Mouse (Mus musculus): Measurements from ENCODE around the gene Neurog1. TPM values are rescaled to one million over a fixed set of nuclear protein-coding genes. Genes with fewer than 3 reads are reported as not detected.

The Neurog1 gene
- total RNA-seq, 2 experiments from 2014 or later, result 0.21 to 0.25 TPM

- no peak for DNase-seq (ENCODE audit: extremely low spot score in 1 of 2, low spot score in 1 of 2)
Observed at GRCm38 (mm10) chr13:56259021-56259925, 7.3 kb upstream of the Neurog1 start.

DNA sequence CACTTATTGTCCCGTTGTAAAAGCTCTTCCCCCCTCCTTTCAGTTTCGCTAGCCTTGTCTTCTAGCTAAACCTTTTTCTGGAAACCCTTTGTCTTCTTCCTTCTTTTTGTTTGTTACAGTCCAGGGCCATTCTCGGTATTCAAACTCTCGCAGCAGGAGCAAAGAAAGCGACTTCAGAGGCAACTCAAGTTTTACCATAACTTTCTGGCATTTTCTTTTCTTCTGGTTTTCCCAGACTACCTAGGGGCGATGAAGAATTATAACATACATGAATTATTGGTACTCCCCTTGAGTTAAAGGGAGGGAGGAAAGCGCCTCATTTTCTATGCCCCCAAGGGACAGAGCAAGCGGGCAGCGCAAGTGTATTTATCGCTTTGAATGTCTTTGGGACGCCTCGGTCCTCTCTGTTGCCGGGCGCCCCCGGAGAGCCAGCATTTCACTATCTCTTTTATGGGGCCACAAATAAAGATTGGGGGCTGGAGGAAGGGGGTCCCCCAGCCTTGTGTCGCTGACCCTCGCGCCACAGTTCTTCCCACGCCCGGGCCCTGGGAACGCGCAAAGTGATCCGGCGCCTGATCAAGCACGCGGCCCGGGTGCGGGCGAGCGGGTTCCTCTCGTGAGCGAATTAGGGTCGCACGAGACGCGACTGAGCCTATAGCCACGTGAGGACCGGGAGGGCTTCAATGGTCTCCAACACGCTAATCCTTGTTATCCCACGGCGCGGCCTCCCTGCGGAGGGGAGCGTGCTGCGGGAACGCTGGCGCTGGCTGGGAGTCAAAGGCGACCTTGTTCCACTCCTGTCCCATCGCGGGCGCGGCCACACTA is 6.4 kb upstream of the Neurog1 start:
- DNase-seq (ENCODE audit: extremely low spot score in 1 of 2, low spot score in 1 of 2), result no peak

GRCm38 (mm10) chr13:56257469-56258153 is 5.6 kb upstream of the Neurog1 start:
- no peak for DNase-seq (ENCODE audit: extremely low spot score in 1 of 2, low spot score in 1 of 2)

DNA sequence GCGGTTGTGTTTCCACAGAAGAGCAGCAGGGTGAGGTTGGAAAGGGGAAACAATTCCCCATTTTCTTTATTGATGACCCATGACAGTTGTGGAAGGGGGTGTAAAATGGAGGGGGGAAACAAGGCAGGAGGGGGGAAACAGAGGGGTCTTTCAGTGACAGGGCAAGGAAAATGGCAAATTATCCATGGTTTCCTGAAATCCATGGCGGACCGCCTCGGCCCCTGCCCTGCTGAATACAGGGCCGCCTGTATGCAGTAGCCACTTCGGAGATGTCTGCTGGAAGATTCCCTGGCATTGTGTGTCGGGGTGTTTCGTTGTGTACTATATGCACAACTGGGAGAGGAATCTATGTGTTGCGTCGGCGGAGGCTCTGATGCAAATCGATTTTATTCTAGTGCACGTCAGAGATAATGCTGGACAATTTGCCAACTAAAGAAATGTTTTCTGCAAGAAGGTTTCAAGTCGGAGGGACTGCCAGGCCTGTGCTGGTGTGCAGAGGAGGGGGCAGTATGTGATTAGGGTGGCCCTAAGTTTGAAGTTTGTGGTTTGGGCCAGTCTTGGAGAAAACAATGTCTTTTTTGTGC is 4.8 kb upstream of the Neurog1 start:
- no peak for DNase-seq (ENCODE audit: extremely low spot score in 1 of 2, low spot score in 1 of 2)

DNA sequence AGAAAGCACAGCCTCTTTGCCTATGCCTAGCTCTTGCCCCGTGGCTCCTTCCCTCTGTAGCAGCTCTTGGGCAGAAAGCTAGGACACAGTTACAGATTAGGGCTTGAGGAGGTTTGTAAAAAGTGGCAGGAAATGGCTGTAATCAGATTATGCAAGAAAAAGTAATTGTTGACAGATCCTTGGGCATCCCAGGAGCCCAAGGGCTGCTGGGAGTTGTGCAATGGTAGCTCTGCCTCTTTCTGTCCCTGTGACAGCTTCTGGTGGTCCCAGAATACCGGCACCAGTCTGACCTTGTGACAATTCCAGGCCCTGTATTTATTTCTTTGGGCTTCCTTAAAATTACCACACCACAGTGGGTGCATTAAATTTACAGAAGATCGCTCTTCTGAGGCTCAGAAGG is 1.4 kb upstream of the Neurog1 start:
- no peak for DNase-seq (ENCODE audit: extremely low spot score in 1 of 2, low spot score in 1 of 2)

DNA sequence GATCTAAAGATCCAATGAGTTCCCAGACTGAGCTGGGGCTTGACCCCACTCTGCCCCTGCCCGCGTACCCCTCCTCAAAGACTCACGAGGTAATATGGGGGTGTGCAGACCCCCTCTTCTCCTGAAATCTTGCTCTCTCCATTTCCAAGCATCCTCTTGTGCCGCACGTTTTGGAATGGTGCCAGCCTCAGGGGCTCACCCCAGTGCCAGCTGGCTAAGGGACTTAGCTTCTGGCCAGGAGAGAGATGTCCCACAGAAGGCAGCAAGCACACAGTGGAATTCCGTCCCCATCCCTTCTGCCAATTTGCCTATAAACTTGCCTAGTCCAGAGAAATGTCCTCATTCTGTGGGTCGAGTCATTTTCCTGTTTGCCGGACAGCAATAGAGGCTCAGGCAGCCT is 820 bp upstream of the Neurog1 start:
- peak in 1 of 2 experiments; percentile 32 for DNase-seq (ENCODE audit: extremely low spot score in 1 of 2, low spot score in 1 of 2)

DNA sequence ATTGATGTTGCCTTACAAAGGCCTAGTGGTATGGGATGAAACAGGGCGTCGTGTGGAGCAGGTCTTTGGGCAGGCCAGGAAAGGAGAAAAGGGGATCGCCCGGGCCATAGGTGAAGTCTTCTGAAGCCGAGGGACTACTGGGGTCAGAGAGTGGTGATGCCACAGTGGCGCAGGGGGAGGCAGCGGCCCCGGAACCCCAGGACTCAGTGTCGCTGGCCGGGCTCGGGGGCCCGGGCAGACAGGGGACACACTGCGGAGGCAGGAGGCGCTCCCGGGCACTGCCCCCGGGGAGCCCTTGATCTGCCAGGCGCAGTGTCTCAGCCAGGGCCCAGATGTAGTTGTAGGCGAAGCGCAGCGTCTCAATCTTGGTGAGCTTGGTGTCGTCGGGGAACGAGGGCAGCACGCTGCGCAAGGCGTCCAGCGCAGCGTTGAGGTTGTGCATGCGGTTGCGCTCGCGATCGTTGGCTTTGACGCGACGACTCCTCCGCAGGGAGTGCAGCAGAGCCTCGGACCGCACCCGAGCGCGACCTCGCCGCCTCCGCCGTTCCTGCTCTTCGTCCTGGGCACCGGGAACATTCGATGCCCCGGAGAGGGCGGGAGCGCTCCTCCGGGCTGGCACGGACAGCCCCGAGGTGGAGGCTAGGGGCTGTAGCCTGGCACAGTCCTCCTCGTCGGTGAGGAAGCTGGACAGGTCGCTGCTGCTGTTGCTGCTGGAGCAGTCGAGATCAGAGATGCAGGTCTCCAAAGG is 613 bp downstream of the Neurog1 start:
- DNase-seq (ENCODE audit: extremely low spot score in 1 of 2, low spot score in 1 of 2), result no peak

- DNase-seq (ENCODE audit: extremely low spot score in 1 of 2, low spot score in 1 of 2), result no peak
Observed at GRCm38 (mm10) chr13:56250551-56251161, 1.3 kb downstream of the Neurog1 start.

GRCm38 (mm10) chr13:56249593-56250341 is 2.2 kb downstream of the Neurog1 start:
- DNase-seq (ENCODE audit: extremely low spot score in 1 of 2, low spot score in 1 of 2), result no peak

DNA sequence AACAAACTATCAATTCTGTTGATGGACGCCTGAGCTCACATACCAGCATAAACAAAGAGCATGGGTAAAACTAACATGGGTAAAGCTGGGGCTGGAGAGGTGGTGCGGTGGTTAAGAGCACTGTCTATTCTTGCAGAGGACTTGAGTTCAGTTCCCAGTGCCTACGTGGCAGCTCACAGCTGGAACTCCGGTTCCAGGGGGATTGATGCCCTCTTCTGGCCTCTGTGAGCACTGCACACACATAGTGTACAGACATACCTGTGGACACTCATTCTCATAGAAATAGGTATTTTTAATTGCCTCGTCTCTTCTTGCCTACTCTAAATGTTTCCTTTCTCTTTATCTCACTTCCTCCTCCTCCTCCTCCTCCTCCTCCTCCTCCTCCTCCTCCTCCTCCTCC is 8.9 kb downstream of the Neurog1 start:
- DNase-seq (ENCODE audit: extremely low spot score in 1 of 2, low spot score in 1 of 2), result no peak

DNA sequence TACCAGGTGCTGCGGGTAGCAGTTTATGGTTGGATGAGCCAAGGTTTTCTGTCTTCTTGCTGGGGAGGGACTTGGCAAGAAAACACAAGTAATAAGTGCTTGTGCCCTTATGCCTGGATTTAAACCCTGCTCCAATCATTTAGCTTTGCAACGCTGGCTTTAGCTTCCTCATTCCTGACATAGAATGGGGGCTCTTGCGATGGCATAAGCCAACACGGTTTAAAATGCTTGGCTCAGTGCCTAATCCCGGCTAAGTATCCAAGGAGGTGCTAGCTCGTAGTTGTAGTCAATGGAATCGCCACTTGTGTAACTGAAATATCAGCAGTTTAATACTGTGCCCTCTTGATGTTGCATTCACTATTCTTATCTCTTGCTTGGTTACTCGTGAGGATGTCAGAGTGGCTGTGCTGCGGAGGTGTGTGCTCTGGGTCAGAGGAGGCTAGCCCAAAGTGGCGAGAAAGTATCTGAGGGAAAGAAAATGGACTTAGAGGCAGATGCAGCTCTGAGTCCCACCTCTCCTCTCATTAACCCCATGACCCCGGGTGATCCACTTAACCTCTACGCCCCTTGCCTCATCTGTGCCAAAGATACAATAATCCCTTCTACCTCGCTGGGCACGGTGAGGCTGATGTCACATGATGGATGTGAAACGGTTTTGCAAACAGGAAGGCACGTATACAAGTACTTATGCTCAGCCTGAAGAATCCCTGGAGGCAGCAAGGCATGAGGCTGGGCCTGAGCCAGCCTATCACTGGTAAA is 11.8 kb downstream of the Neurog1 start:
- no peak for DNase-seq (ENCODE audit: extremely low spot score in 1 of 2, low spot score in 1 of 2)

DNA sequence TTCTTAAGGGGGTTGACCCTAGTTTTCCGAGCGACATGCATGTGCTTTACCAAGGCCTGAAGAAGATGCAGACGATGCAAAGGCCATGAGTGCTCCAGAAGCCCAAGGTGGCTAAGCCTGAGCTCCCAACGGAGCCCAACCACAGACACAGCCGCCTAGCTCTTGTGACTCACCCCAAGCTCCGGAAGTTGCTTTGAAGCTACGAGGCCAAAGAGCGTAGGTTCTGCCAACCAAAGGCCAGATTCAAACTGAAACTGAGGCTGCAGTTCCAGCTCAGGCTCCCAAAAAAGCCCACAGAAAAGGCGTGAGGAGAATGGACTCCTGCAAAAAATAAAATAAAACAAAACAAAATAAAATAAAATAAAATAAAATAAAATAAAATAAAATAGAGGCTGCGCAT is 14.1 kb downstream of the Neurog1 start:
- DNase-seq (ENCODE audit: extremely low spot score in 1 of 2, low spot score in 1 of 2), result no peak

- DNase-seq (ENCODE audit: extremely low spot score in 1 of 2, low spot score in 1 of 2), result no peak
Observed at GRCm38 (mm10) chr13:56236194-56236593, 15.8 kb downstream of the Neurog1 start.

DNA sequence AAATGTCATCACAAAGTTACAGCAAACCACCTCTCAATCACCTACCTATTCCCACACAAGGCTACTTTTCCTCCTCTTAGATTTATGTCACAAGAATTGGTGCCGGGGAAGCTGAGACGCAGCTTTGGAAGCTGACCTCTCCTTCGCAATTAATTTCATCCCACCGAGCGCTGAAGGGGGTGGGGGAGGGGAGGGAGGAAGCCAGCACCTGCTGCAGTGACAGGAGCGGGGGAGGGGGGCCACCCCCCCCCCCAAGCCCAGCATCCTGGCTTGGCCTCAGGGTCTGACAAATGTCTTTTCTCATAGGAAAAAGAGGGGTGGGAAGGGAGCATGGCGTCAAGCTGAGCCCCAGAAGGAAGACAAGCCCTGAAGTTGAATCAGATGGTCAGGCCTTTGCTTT is 23.2 kb downstream of the Neurog1 start:
- no peak for DNase-seq (ENCODE audit: extremely low spot score in 1 of 2, low spot score in 1 of 2)

DNA sequence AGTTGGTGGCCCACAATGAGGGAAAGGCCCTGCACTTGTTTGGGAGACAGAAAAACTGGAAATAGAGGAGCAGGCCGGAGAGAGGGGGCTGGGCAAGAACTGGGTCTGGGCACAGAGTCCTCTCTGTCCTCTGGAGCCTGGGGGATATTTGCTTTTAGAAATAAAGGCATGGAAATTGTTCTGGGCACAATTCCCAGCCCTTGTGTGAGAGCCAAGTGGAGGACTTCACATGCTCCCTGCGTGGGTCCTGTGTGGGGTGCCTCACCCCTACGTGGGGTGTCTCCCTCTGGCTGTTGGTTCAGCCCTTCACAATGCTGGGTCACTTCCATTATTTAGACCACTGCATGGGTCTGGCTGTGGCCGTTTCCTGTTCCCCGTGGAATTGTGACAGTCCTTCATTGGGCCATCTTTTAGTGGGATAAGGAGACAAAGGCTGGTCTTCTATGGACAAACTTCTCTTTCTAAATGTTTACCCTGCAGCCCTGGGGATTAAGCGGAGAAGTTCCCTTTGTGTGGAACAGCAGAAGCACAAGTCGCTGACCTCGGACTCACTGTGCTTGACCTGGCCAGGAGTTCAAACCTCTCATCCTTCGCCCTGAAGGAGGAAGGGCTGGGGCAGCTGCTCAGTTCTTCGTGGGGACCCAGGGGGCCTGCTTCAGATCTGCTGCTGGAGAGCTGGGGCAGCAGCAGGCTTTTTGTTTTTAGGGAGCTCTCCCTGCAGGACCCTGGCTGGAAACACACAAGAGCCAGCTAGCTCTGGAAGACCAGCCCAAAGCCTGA is 25.6 kb downstream of the Neurog1 start:
- peak in 1 of 2 experiments; percentile 42 for DNase-seq (ENCODE audit: extremely low spot score in 1 of 2, low spot score in 1 of 2)

GRCm38 (mm10) chr13:56223625-56224024 is 28.3 kb downstream of the Neurog1 start:
- no peak for DNase-seq (ENCODE audit: extremely low spot score in 1 of 2, low spot score in 1 of 2)

- no peak for DNase-seq (ENCODE audit: extremely low spot score in 1 of 2, low spot score in 1 of 2)
Observed at GRCm38 (mm10) chr13:56222849-56223246, 29.1 kb downstream of the Neurog1 start.
